Mouse (Mus musculus): ENCODE measurements at regions not wholly inside any gene's neighbourhood (a gene's known extent, or its start where the extent isn't known, plus 50 kb on each side); places are given as distances from the start of the nearest gene placed in this dataset.
"Not testable (repeated sequence)": the region's sequence is repeated elsewhere in the genome, so short reads cannot be mapped to it uniquely, and the experiment has no call there.

- DNase-seq (ENCODE audit: low spot score in 2 of 2) = no peak
These were observed 284.0 kb downstream of the Rapgef2 start for GRCm38 (mm10) chr3:79002173-79002848.

- no peak for DNase-seq (ENCODE audit: low spot score in 2 of 2)
These were observed 284.6 kb downstream of the Rapgef2 start for GRCm38 (mm10) chr3:79001754-79002153.

- no peak for DNase-seq (ENCODE audit: low spot score in 2 of 2)
These were observed 286.0 kb downstream of the Rapgef2 start for GRCm38 (mm10) chr3:79000293-79000692.

GRCm38 (mm10) chr3:78999803-79000202 is 286.5 kb downstream of the Rapgef2 start:
- DNase-seq (ENCODE audit: low spot score in 2 of 2) = no peak

- DNase-seq (ENCODE audit: low spot score in 2 of 2) = no peak
These were observed 298.2 kb downstream of the Rapgef2 start for GRCm38 (mm10) chr3:78988120-78988519.

GRCm38 (mm10) chr3:78986726-78987125 is 299.6 kb downstream of the Rapgef2 start:
- no peak for DNase-seq (ENCODE audit: low spot score in 2 of 2)

- no peak for DNase-seq (ENCODE audit: low spot score in 2 of 2)
These were observed 305.3 kb downstream of the Rapgef2 start for GRCm38 (mm10) chr3:78981057-78981456.

- DNase-seq (ENCODE audit: low spot score in 2 of 2) = no peak
These were observed 307.5 kb downstream of the Rapgef2 start for GRCm38 (mm10) chr3:78978781-78979180.

- DNase-seq (ENCODE audit: low spot score in 2 of 2) = peak in 1 of 2 experiments; percentile 18
These were observed 319.4 kb downstream of the Rapgef2 start for GRCm38 (mm10) chr3:78966683-78967549.

- no peak for DNase-seq (ENCODE audit: low spot score in 2 of 2)
These were observed 322.0 kb downstream of the Rapgef2 start for GRCm38 (mm10) chr3:78964231-78964858.

GRCm38 (mm10) chr3:78958781-78959180 is 327.5 kb downstream of the Rapgef2 start:
- no peak for DNase-seq (ENCODE audit: low spot score in 2 of 2)

GRCm38 (mm10) chr3:78955364-78955763 is 331.0 kb downstream of the Rapgef2 start:
- no peak for DNase-seq (ENCODE audit: low spot score in 2 of 2)

GRCm38 (mm10) chr3:78949385-78949784 is 336.9 kb downstream of the Rapgef2 start:
- DNase-seq (ENCODE audit: low spot score in 2 of 2) = not testable (repeated sequence)

GRCm38 (mm10) chr3:78948700-78949099 is 337.6 kb downstream of the Rapgef2 start:
- no peak for DNase-seq (ENCODE audit: low spot score in 2 of 2)

GRCm38 (mm10) chr3:78948171-78948570 is 338.1 kb downstream of the Rapgef2 start:
- DNase-seq (ENCODE audit: low spot score in 2 of 2) = peak in 1 of 2 experiments; percentile 38

- no peak for DNase-seq (ENCODE audit: low spot score in 2 of 2)
These were observed 339.1 kb downstream of the Rapgef2 start for GRCm38 (mm10) chr3:78947183-78947582.

GRCm38 (mm10) chr3:78944185-78944584 is 342.1 kb downstream of the Rapgef2 start:
- DNase-seq (ENCODE audit: low spot score in 2 of 2) = no peak

GRCm38 (mm10) chr3:78932975-78933374 is 353.3 kb downstream of the Rapgef2 start:
- DNase-seq (ENCODE audit: low spot score in 2 of 2) = no peak

GRCm38 (mm10) chr3:78919850-78920249 is 366.5 kb downstream of the Rapgef2 start:
- DNase-seq (ENCODE audit: low spot score in 2 of 2) = no peak

- DNase-seq (ENCODE audit: low spot score in 2 of 2) = peak; percentile 54 to 76
These were observed 366.9 kb downstream of the Rapgef2 start for GRCm38 (mm10) chr3:78919407-78919806.

- DNase-seq (ENCODE audit: low spot score in 2 of 2) = no peak
These were observed 378.0 kb downstream of the Rapgef2 start for GRCm38 (mm10) chr3:78908196-78908844.

Measured in gastrocnemius, postnatal 4 days (tissue).